Mouse (Mus musculus) limb, embryonic 11.5 days (tissue): Measurements from ENCODE around the gene Akap8. TPM values are rescaled to one million over a fixed set of nuclear protein-coding genes. Genes with fewer than 3 reads are reported as not detected.

Experiments used
- ATAC-seq: fragments of 200-750 bp; cut with Nextera tagmentation; 2 replicates; pipeline ENCODE4 v1.8.0; 2017; ENCODE audit warnings: low read depth; ENCODE audit not compliant: insufficient number of reproducible peaks, low FRiP score, low TSS enrichment
- DNase-seq: peaks from one replicate; pipeline ENCODE4 v3.0.0-alpha.2; 2015; ENCODE audit warnings: low spot score
- H3K27ac ChIP-seq: fragments of 300-500 bp; sonication (generic); replicated peaks from 2 replicates; pipeline ENCODE4 v1.5.1; 2014; ENCODE audit warnings: low read depth, mild to moderate bottlenecking, low read length
- H3K27me3 ChIP-seq: fragments of 300-500 bp; sonication (generic); 2 replicates; pipeline ENCODE4 v1.6.1; 2014; ENCODE audit warnings: mild to moderate bottlenecking, low read length, mixed read lengths; ENCODE audit not compliant: control insufficient read depth, insufficient read depth
- H3K36me3 ChIP-seq: fragments of 300-500 bp; sonication (generic); 2 replicates; pipeline ENCODE4 v1.6.1; 2014; ENCODE audit warnings: mild to moderate bottlenecking, low read length, moderate library complexity, mixed read lengths; ENCODE audit not compliant: control insufficient read depth, insufficient read depth
- H3K4me1 ChIP-seq: fragments of 300-500 bp; sonication (generic); 2 replicates; pipeline ENCODE4 v1.6.1; 2014; ENCODE audit warnings: low read length, mixed read lengths; ENCODE audit not compliant: control insufficient read depth, insufficient read depth
- H3K4me2 ChIP-seq: fragments of 300-500 bp; sonication (generic); 2 replicates; pipeline ENCODE4 v1.6.1; 2014; ENCODE audit warnings: low read depth, mild to moderate bottlenecking, moderate library complexity; ENCODE audit not compliant: severe bottlenecking
- H3K4me3 ChIP-seq: fragments of 300-500 bp; sonication (generic); 2 replicates; pipeline ENCODE4 v1.5.1; 2014; ENCODE audit warnings: low read depth, low read length
- H3K9ac ChIP-seq: fragments of 300-500 bp; sonication (generic); 2 replicates; pipeline ENCODE4 v1.6.1; 2014; ENCODE audit warnings: mild to moderate bottlenecking, low read length
- H3K9me3 ChIP-seq: fragments of 300-500 bp; sonication (generic); 2 replicates; pipeline ENCODE4 v1.6.1; 2016; ENCODE audit warnings: low read length; ENCODE audit not compliant: control insufficient read depth
- WGBS: fragments of 180-500 bp; shearing (Covaris S2); extraction: QIAGEN DNeasy Blood & Tissue Kit; methylation state at CpG from one replicate; pipeline ENCODE4 v1.1.7; 2014; 5-methylcytosine and 5-hydroxymethylcytosine counted together
- polyA plus RNA-seq: library from polyadenylated mRNA; unstranded; fragments of >200 nt; fragmentation: Nextera tagmentation; extraction: Ambion mirVana; gene quantifications from 2 replicates; pipeline ENCODE4 v1.2.1, GENCODE M21; 2014

Akap8 gene
- polyA plus RNA-seq, 1 experiment from 2014 or later: 62.7 TPM

DNA sequence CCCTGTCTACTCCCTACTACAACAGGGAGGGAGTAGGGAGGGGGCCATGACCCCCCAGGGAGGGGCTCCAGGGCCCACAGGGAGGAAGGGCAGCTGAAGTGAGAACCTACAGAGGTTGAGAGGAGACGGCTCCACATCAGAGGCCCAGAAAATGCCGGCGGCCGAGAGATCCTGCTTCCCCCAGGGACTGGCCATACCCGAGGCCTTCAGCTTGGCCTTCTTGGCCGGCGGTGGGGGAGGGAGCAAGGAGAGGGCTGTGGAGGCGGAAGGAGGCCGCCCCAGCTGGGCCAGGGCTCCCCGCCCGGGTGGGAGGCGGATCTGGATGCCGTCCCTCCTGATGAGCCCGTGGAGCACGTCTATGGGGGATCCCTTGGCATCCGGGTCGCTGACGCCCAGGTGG lies 38.9 kb upstream of the Akap8 start:
- H3K27ac ChIP-seq: no peak overlapping the region
- no peak for DNase-seq
- no peak overlapping the region for H3K4me3 ChIP-seq
- H3K27me3 ChIP-seq: no peaks in the 10 kb centered on the region
- 92% methylated on average over 18 of the region's 18 CpGs for WGBS
- peaks cover 40% of the 10 kb centered on the region for H3K36me3 ChIP-seq
- H3K4me2 ChIP-seq: no peak overlapping the region
- H3K4me1 ChIP-seq: peaks cover 8% of the 10 kb centered on the region
- H3K9ac ChIP-seq: no peak overlapping the region
- H3K9me3 ChIP-seq: no peaks in the 10 kb centered on the region
- no peak for ATAC-seq

GRCm38 (mm10) chr17:32358943-32359340 lies 37.9 kb upstream of the Akap8 start:
- 87% methylated on average over 6 of the region's 6 CpGs for WGBS
- H3K4me3 ChIP-seq: no peak overlapping the region
- no peak overlapping the region for H3K9ac ChIP-seq
- no peak overlapping the region for H3K27ac ChIP-seq
- no peak for DNase-seq
- H3K4me2 ChIP-seq: no peak overlapping the region
- no peak for ATAC-seq
- peaks cover 8% of the 10 kb centered on the region for H3K4me1 ChIP-seq
- no peaks in the 10 kb centered on the region for H3K9me3 ChIP-seq
- H3K27me3 ChIP-seq: no peaks in the 10 kb centered on the region
- peaks cover 47% of the 10 kb centered on the region for H3K36me3 ChIP-seq

- Histone ChIP-seq H3K4me1 (peaks cover 8% of the 10 kb centered on the region), H3K4me2 (no peak overlapping the region), H3K9me3 (no peaks in the 10 kb centered on the region), H3K27ac (no peak overlapping the region), H3K9ac (no peak overlapping the region), H3K4me3 (no peak overlapping the region), H3K27me3 (no peaks in the 10 kb centered on the region), H3K36me3 (peaks cover 47% of the 10 kb centered on the region)
- ATAC-seq (no peak), DNase-seq (no peak)
- WGBS: 92% methylated on average over 7 of the region's 7 CpGs
Observed at GRCm38 (mm10) chr17:32358192-32358942, 37.3 kb upstream of the Akap8 start.

- 92% methylated on average over 24 of the region's 24 CpGs for WGBS
- H3K4me3 ChIP-seq: no peak overlapping the region
- peaks cover 47% of the 10 kb centered on the region for H3K36me3 ChIP-seq
- H3K9me3 ChIP-seq: no peaks in the 10 kb centered on the region
- no peaks in the 10 kb centered on the region for H3K4me1 ChIP-seq
- H3K9ac ChIP-seq: no peak overlapping the region
- ATAC-seq (no peak), DNase-seq (no peak)
- no peaks in the 10 kb centered on the region for H3K27me3 ChIP-seq
- H3K27ac ChIP-seq: no peak overlapping the region
- H3K4me2 ChIP-seq: no peak overlapping the region
Observed at GRCm38 (mm10) chr17:32356766-32357760, 36.0 kb upstream of the Akap8 start.

- DNase-seq: no peak
- 92% methylated on average over 9 of the region's 9 CpGs for WGBS
- no peaks in the 10 kb centered on the region for H3K4me1 ChIP-seq
- ATAC-seq: no peak
- no peak overlapping the region for H3K4me3 ChIP-seq
- no peaks in the 10 kb centered on the region for H3K9me3 ChIP-seq
- no peak overlapping the region for H3K9ac ChIP-seq
- H3K4me2 ChIP-seq: no peak overlapping the region
- peaks cover 43% of the 10 kb centered on the region for H3K36me3 ChIP-seq
- no peaks in the 10 kb centered on the region for H3K27me3 ChIP-seq
- no peak overlapping the region for H3K27ac ChIP-seq
Observed at GRCm38 (mm10) chr17:32356281-32356680, 35.2 kb upstream of the Akap8 start.

DNA sequence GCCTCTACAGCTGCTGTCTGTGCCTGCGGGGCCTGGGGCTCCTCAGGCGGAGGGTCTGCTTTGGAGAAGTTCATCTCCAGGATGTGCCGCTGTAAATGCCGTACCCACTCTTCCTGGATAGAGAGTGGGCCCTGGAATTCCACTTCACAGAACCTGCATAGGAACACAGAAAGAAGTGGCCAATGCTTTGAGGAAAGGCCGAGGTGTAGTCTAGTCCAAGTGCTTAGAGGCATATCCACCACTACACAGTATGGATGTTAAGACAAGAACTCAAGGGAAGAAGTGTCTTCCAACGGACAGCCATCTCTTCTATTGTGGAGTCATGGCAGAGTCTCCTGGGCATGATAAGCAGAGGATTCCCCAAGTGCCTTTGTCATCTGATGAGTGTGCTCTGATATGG lies 34.0 kb upstream of the Akap8 start:
- 94% methylated on average over 6 of the region's 6 CpGs for WGBS
- no peaks in the 10 kb centered on the region for H3K27me3 ChIP-seq
- no peak for DNase-seq
- H3K27ac ChIP-seq: no peak overlapping the region
- no peak overlapping the region for H3K4me3 ChIP-seq
- no peaks in the 10 kb centered on the region for H3K4me1 ChIP-seq
- no peak overlapping the region for H3K4me2 ChIP-seq
- no peak for ATAC-seq
- no peaks in the 10 kb centered on the region for H3K9me3 ChIP-seq
- no peak overlapping the region for H3K9ac ChIP-seq
- peaks cover 35% of the 10 kb centered on the region for H3K36me3 ChIP-seq

DNA sequence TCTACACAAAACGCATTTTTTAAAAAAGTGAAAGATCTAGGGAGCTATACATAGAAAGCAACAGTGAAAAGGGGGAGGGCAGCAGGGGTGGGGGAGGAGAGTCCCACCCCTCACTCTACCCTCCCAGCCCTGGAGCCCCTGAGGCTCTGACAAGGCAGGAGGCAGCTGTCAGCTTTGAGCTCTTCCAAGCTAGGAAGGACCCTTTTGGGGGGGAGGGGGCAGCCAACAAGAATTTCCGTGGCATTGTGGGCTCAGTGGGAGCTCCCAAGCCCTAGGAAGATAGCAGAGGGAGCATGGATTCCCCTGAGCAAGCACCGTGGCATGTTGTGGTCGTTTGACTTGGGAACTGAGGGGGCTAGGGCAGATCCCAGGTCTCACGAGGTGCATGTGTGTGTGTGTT lies 33.2 kb upstream of the Akap8 start:
- no peak for ATAC-seq
- no peaks in the 10 kb centered on the region for H3K9me3 ChIP-seq
- no peak overlapping the region for H3K9ac ChIP-seq
- no peak overlapping the region for H3K4me2 ChIP-seq
- H3K27me3 ChIP-seq: no peaks in the 10 kb centered on the region
- peaks cover 30% of the 10 kb centered on the region for H3K36me3 ChIP-seq
- DNase-seq: no peak
- no peak overlapping the region for H3K27ac ChIP-seq
- H3K4me3 ChIP-seq: no peak overlapping the region
- WGBS: 78% methylated on average over 5 of the region's 5 CpGs
- peaks cover 4% of the 10 kb centered on the region for H3K4me1 ChIP-seq

- no peak for DNase-seq
- Histone ChIP-seq H3K4me2 (no peak overlapping the region), H3K4me3 (no peak overlapping the region), H3K9me3 (no peaks in the 10 kb centered on the region), H3K4me1 (peaks cover 5% of the 10 kb centered on the region), H3K27ac (no peak overlapping the region), H3K27me3 (no peaks in the 10 kb centered on the region), H3K36me3 (peaks cover 28% of the 10 kb centered on the region), H3K9ac (no peak overlapping the region)
- WGBS: 92% methylated on average over 4 of the region's 4 CpGs
- ATAC-seq: no peak
Observed at GRCm38 (mm10) chr17:32353696-32354095, 32.7 kb upstream of the Akap8 start.
